Mouse (Mus musculus) bone marrow, adult 2 months (tissue): ENCODE measurements around the gene Sdf2.

Experiments
- CTCF ChIP-seq: fragments of 200-500 bp; IDR thresholded peaks from 2 replicates; pipeline ENCODE4 v1.5.1; 2011; ENCODE audit warnings: low read length, control low read depth; ENCODE audit not compliant: control insufficient read depth, insufficient read depth
- POLR2A ChIP-seq: fragments of 200-500 bp; IDR thresholded peaks from 2 replicates; pipeline ENCODE4 v1.6.1; 2011; ENCODE audit warnings: low read depth, mild to moderate bottlenecking, control low read depth, low read length, borderline replicate concordance; ENCODE audit not compliant: control insufficient read depth

DNA sequence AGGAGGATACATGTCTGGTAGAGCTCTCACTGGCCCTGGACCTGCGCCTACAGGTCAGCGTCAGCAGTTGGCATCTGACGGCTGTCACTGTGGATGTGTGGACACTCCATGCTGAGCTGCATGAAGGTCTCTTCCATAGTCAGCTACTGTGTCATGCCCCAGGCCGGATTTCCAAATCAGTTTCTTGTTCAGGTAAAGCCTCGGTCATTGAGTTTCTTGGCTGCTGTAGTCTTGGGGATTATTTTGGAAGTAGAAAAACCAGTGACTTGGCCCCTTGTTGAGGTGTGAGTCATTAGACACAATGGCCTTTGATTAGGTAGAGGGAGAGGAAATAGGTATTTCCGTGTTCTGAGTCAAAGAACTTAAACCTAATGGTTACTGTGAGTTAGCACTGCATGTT is 20.0 kb downstream of the Sdf2 start:
- TF ChIP-seq POLR2A (no peak), CTCF (no peak)
